Mouse (Mus musculus): ENCODE measurements around the gene 2010111I01Rik. TPM values are rescaled to one million over a fixed set of nuclear protein-coding genes. Genes with fewer than 3 reads are reported as not detected.
"Not testable (repeated sequence)": the region's sequence is repeated elsewhere in the genome, so short reads cannot be mapped to it uniquely, and the experiment has no call there.

Gene 2010111I01Rik
- polyA plus RNA-seq, 1 experiment: 174 TPM

DNA sequence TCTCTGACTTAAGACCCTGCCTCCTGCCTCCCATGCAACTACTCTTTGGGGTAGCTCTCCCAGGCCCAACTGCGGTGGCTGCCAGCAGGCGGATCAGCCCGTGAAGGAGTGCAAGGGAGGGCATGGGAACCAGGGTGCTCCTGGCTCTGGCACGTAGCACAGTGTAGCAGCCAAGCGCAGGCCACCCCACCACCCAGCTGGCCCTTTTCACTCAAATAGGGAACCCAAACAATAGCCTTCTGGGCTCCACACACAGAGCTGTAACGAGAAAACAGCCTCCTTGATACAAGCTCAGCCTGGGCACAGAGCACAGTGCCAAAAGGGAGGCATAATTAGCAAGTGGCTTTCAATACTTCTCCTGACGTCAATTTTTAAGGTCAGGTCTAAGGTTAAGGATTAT, 371.6 kb downstream of the 2010111I01Rik start:
- H3K4me1 ChIP-seq (ENCODE audit: control insufficient read depth, insufficient read depth, low read length): no peaks in the 10 kb centered on the region
- TF ChIP-seq POLR2A (IDR thresholded peaks at IDR 0.05; ENCODE audit: low read depth, low read length) (no peak), CTCF (IDR thresholded peaks at IDR 0.05; ENCODE audit: borderline replicate concordance, insufficient read depth, low read length) (no peak)
- H3K4me3 ChIP-seq (ENCODE audit: insufficient read depth, low read length): no peak overlapping the region
- H3K27ac ChIP-seq (ENCODE audit: insufficient read depth, low read length): no peak overlapping the region

DNA sequence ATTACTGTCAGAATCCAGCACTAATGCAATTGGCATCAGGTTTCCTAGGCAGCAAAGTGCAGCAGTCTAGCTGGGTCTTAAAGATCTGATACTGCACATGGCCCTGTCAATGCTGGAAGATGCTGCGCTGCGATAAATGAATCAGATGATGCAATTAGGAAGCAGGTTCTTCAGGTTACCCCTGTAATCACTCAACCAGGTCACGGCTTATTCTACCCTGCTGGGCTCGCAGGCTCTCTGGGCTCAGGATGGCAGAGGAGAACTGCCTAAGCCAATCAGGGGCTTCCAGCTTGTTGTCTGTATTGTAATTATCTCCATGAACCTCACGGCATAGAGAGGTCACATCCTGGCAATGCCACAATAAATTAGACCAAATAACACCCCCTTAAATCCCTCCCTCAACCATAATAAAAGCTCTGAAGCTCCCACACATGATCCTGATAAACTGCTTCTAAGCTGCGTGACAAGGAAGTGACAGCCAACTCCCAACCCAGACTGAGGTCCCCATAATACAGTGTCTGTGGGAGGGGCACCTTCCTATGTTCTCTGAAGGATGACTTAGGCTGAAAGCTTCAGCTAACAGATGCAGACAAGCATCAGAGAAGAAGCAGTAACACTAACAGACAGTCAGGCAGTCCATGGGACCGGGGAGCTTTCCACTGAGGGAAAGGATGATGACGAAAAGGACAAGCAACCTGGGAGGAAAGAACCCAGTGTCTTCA, 372.7 kb downstream of the 2010111I01Rik start:
- Histone ChIP-seq H3K4me3 (ENCODE audit: insufficient read depth, low read length) (no peak overlapping the region), H3K27ac (ENCODE audit: insufficient read depth, low read length) (no peak overlapping the region), H3K4me1 (ENCODE audit: control insufficient read depth, insufficient read depth, low read length) (no peaks in the 10 kb centered on the region)
- no peak for TF ChIP-seq CTCF (IDR thresholded peaks at IDR 0.05; ENCODE audit: borderline replicate concordance, insufficient read depth, low read length)
- TF ChIP-seq POLR2A (IDR thresholded peaks at IDR 0.05; ENCODE audit: low read depth, low read length): no peak

DNA sequence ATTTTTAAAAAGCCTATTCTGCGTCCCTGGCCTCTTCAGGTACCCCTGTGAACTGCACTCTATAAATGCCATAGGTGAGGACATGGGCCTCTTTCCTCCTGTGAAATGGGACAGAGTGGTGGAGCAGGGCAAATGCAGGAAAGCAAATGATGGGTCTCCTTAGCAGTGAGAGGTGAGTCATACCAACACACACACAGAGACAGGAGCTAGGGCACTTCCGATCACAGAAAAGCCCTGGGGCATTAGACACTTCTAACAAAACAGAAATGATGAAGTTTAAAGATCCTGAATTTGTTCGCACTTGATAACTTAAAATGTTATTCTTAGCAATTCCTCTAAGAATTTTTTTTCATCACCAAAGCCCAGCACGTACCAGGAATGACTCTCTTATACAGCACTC, 375.3 kb downstream of the 2010111I01Rik start:
- Histone ChIP-seq H3K27ac (ENCODE audit: insufficient read depth, low read length) (no peak overlapping the region), H3K4me3 (ENCODE audit: insufficient read depth, low read length) (no peak overlapping the region), H3K4me1 (ENCODE audit: control insufficient read depth, insufficient read depth, low read length) (no peaks in the 10 kb centered on the region)
- TF ChIP-seq CTCF (IDR thresholded peaks at IDR 0.05; ENCODE audit: borderline replicate concordance, insufficient read depth, low read length) (no peak), POLR2A (IDR thresholded peaks at IDR 0.05; ENCODE audit: low read depth, low read length) (no peak)

DNA sequence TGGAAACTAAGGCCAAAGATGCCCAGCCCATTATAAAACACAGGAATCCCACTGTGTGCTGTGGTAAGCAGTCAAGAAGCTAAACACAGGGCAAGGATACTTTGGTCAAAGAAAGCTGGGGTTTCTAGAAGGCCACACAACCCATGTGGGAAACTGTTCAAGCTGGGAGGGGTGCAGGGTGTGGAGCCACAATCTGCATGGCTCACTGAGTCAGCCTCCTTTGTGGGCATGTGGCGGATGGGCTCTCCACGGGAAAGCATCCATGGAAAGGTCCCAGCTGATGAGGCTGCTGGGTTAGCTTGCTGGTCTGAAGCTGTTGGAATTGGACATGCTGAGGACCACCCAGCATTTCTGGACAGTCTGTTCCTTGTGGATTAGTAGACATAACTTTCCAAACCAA, 378.1 kb downstream of the 2010111I01Rik start:
- Histone ChIP-seq H3K4me3 (ENCODE audit: insufficient read depth, low read length) (no peak overlapping the region), H3K4me1 (ENCODE audit: control insufficient read depth, insufficient read depth, low read length) (no peaks in the 10 kb centered on the region), H3K27ac (ENCODE audit: insufficient read depth, low read length) (no peak overlapping the region)
- no peak for TF ChIP-seq CTCF (IDR thresholded peaks at IDR 0.05; ENCODE audit: borderline replicate concordance, insufficient read depth, low read length)
- no peak for TF ChIP-seq POLR2A (IDR thresholded peaks at IDR 0.05; ENCODE audit: low read depth, low read length)

DNA sequence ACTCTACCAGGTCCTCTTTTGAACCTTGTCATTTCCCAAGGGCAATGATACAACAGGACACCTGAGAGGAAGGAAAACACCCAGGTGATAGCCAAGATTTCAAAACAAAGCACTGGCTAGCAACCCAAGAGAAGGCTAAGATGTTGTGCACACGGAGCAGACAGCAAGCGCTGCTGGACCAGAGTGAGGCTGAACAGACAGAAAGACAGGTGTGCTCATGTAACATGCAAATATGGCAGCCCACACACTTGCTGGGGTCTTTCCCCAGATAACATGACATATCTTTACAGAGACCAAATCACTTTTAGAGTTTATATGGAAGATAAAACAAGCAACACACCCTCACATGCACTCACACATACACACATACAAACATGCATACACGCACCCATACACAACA, 379.8 kb downstream of the 2010111I01Rik start:
- TF ChIP-seq POLR2A (IDR thresholded peaks at IDR 0.05; ENCODE audit: low read depth, low read length) (no peak), CTCF (IDR thresholded peaks at IDR 0.05; ENCODE audit: borderline replicate concordance, insufficient read depth, low read length) (no peak)
- Histone ChIP-seq H3K27ac (ENCODE audit: insufficient read depth, low read length) (no peak overlapping the region), H3K4me3 (ENCODE audit: insufficient read depth, low read length) (no peak overlapping the region), H3K4me1 (ENCODE audit: control insufficient read depth, insufficient read depth, low read length) (no peaks in the 10 kb centered on the region)

DNA sequence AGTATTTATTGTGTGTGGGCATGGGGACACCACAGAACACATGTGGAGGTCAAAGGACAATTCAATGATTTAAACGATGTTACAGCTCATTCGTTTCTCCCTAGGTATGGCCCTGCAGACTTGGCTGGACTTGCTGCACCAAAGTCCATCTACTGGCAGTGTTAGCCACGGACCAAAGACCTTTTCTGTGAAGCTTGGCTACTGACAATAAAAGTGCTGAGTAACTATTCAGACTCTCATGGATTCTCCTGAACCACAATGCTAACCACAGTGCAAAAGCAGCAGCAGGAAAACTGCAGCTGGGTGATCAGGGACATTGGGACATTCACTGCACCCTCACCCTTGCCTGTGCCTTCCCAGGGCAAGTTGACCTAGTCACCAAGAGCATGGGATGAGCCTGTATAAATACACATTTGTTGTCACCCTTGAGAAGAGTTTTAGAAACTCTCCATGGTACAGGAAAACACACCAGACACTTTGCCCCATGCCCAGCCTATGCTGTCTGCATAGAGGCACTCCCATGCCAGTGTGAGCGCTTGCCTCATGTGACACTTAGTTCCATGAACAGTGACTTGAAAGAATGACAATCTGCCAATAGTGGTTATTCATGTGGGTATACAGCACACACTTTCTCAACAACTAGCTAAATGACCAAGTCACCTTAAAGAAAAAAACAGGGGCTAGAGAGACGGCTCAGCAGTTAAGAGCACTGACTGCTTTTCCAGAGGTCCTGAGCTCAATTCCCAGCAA, 381.0 kb downstream of the 2010111I01Rik start:
- Histone ChIP-seq H3K4me3 (ENCODE audit: insufficient read depth, low read length) (no peak overlapping the region), H3K27ac (ENCODE audit: insufficient read depth, low read length) (no peak overlapping the region), H3K4me1 (ENCODE audit: control insufficient read depth, insufficient read depth, low read length) (no peaks in the 10 kb centered on the region)
- no peak for TF ChIP-seq CTCF (IDR thresholded peaks at IDR 0.05; ENCODE audit: borderline replicate concordance, insufficient read depth, low read length)
- TF ChIP-seq POLR2A (IDR thresholded peaks at IDR 0.05; ENCODE audit: low read depth, low read length): no peak

DNA sequence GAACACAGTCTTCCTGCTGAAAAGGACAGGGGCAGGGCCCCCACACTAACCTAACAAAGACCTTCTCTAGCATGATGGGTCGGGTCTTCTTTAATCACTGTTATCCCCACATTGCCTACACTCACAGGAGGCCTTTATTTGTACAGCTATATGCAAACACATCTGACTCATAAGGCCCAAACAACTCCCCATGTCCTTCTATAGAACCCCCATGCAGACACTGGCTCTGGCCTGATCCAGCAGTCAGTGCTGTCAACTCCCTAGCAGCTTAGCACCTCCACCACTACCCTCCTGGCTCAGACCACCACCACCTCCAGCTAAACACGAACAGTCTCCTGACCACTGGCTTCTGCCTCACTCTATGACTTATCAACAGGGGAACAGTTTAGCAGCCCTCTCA, 382.9 kb downstream of the 2010111I01Rik start:
- no peak overlapping the region for H3K27ac ChIP-seq (ENCODE audit: insufficient read depth, low read length)
- H3K4me3 ChIP-seq (ENCODE audit: insufficient read depth, low read length): no peak overlapping the region
- no peaks in the 10 kb centered on the region for H3K4me1 ChIP-seq (ENCODE audit: control insufficient read depth, insufficient read depth, low read length)
- no peak for TF ChIP-seq CTCF (IDR thresholded peaks at IDR 0.05; ENCODE audit: borderline replicate concordance, insufficient read depth, low read length)
- TF ChIP-seq POLR2A (IDR thresholded peaks at IDR 0.05; ENCODE audit: low read depth, low read length): no peak

DNA sequence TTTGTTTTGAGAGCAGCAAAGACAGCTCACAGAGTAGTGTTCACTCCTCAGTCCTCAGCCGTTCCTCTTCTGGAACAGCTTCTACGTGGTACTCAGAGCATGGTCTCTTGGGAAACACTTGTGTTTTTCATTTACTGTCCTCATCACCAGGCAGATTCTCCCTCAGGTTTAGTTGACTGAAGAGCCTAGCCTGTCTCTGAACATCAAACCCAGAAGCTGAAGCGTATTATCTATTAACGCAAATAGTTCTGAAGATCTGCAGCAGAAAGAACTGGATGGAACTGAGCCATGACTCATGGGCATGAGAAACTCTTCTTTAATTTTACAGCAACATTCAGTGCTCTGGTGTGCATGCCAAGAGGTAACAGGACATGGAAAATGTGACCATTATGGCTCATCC, 385.4 kb downstream of the 2010111I01Rik start:
- H3K4me1 ChIP-seq (ENCODE audit: control insufficient read depth, insufficient read depth, low read length): no peaks in the 10 kb centered on the region
- H3K27ac ChIP-seq (ENCODE audit: insufficient read depth, low read length): no peak overlapping the region
- TF ChIP-seq POLR2A (IDR thresholded peaks at IDR 0.05; ENCODE audit: low read depth, low read length) (no peak), CTCF (IDR thresholded peaks at IDR 0.05; ENCODE audit: borderline replicate concordance, insufficient read depth, low read length) (no peak)
- no peak overlapping the region for H3K4me3 ChIP-seq (ENCODE audit: insufficient read depth, low read length)

DNA sequence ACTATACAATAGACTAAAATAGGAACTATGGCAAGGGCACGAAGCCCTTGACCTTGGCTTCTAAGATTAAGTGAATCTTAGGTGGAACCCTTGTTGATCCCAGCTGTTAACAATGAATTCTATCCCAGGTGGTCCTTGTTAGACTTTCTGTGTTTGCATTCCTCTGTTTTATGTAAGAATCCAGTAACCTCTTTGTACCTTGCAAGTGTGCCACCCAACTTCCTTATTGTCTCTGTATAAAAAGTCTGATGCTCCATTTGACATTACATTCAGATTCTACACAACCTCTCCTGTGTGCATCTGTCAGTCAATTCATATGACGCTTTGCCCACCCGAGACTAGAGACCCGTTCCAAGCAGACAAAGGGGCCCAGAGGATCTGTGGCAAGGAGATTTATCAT, 388.6 kb downstream of the 2010111I01Rik start:
- not testable (repeated sequence) for H3K4me3 ChIP-seq (ENCODE audit: insufficient read depth, low read length); H3K4me1 ChIP-seq (ENCODE audit: control insufficient read depth, insufficient read depth, low read length); H3K27ac ChIP-seq (ENCODE audit: insufficient read depth, low read length)

DNA sequence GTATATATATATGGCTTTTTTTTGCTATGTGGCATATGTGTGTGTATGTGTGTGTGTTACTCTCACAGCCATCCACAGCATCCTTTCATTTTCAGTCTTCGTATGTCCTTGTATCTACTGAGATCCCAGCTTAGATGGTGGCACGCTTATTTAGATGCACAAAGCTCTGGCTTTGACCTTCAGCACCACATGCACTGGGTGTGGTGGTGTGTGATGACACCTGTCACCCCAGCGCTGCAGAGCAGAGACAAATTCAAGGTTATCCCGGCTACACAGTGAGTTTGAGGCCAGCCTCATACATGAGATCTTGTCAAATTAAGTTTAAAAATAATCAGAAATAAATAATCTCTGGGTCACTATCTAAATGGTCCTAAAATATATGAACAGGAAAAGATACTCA, 391.4 kb downstream of the 2010111I01Rik start:
- H3K4me1 ChIP-seq (ENCODE audit: control insufficient read depth, insufficient read depth, low read length): no peaks in the 10 kb centered on the region
- H3K4me3 ChIP-seq (ENCODE audit: insufficient read depth, low read length): no peak overlapping the region
- no peak for TF ChIP-seq POLR2A (IDR thresholded peaks at IDR 0.05; ENCODE audit: low read depth, low read length)
- no peak for TF ChIP-seq CTCF (IDR thresholded peaks at IDR 0.05; ENCODE audit: borderline replicate concordance, insufficient read depth, low read length)

More for the DNA sequence above, 391.4 kb downstream of the 2010111I01Rik start:
- H3K27ac ChIP-seq (ENCODE audit: insufficient read depth, low read length): no peak overlapping the region

Data from embryonic fibroblast, embryonic 13.5 days (primary cell).